Mouse (Mus musculus): ENCODE measurements at regions not wholly inside any gene's neighbourhood (a gene's known extent, or its start where the extent isn't known, plus 50 kb on each side); places are given as distances from the start of the nearest gene placed in this dataset.

DNA sequence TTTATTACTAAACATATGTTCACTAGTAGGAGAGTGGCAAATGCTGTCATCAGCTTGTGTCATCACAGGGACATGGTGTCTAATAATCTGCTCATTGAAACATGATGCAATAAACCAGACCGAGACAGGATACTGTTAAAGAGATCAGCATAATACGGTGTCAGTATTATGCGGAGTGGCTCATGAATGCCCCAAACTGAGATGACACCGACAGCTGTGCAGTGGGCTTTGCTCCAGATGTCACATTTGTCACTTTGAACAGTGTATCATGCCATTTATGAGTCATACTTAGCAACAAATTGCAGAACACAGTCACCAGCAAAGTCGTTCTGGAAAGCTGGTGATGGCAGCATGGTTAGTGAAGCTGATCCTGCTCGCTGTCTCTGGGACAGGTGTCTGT lies 527.2 kb downstream of the Triml1 start:
- DNase-seq (ENCODE audit: extremely low spot score in 1 of 2, low spot score in 1 of 2) = peak; percentile 13 to 15

DNA sequence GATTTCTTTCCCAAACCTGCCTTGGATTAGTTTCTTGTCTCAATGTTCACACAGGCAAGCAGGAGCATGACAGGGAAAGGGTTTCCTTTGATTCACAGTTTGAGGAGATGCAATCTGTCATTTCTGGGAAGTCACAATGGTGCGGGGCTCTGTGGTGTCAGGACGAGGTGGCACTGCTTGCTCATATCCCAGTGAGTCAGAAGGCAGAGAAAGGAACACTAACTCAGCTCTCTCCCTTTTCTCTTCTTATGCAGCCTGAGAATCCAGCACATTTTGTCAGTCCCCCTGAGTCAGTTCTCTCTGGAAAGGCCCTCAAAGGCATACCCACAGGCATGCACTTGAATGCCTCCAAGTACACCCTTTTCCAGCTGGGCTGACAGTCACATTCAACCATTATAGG lies 544.6 kb downstream of the Triml1 start:
- DNase-seq (ENCODE audit: extremely low spot score in 1 of 2, low spot score in 1 of 2) = no peak

All from layer of hippocampus, postnatal 25 days (tissue).